Mouse (Mus musculus): ENCODE measurements around the gene Phf13. TPM values are rescaled to one million over a fixed set of nuclear protein-coding genes. Genes with fewer than 3 reads are reported as not detected.

The Phf13 gene
- polyA plus RNA-seq, 1 experiment from 2014 or later = 23.9 TPM

GRCm38 (mm10) chr4:152010091-152010706 is 14.1 kb upstream of the Phf13 start:
- DNase-seq (ENCODE audit: low spot score) = no peak
- H3K36me3 ChIP-seq = peaks cover 37% of the 10 kb centered on the region
- H3K4me3 ChIP-seq = peak overlapping the region; percentile 88
- under 1% methylated on average over 10 of the region's 10 CpGs for WGBS
- no peaks in the 10 kb centered on the region for H3K9me3 ChIP-seq (replicated peaks)
- peaks cover 39% of the 10 kb centered on the region for H3K27me3 ChIP-seq (ENCODE audit: low read depth, poor library complexity, severe bottlenecking)
- peaks cover 56% of the 10 kb centered on the region for H3K4me1 ChIP-seq
- peak overlapping the region; percentile 86 for H3K27ac ChIP-seq (replicated peaks)

GRCm38 (mm10) chr4:152009076-152010051 is 13.3 kb upstream of the Phf13 start:
- H3K4me1 ChIP-seq = peaks cover 56% of the 10 kb centered on the region

GRCm38 (mm10) chr4:152008622-152009075 is 12.6 kb upstream of the Phf13 start, which contains the start of gene Klhl21:
Gene Klhl21, plus strand, starts transcription at chr4:152008803.
- H3K27ac ChIP-seq (replicated peaks) = peak within 1 kb of the TSS; percentile 86
- WGBS = under 1% methylated on average over 45 of the region's 45 CpGs
- peaks cover 22% of the 10 kb centered on the region for H3K36me3 ChIP-seq
- peak; percentile 94 for DNase-seq (ENCODE audit: low spot score)
- peak within 1 kb of the TSS; percentile 88 for H3K4me3 ChIP-seq
- H3K4me1 ChIP-seq = peaks cover 56% of the 10 kb centered on the region
- H3K27me3 ChIP-seq (ENCODE audit: low read depth, poor library complexity, severe bottlenecking) = peaks cover 39% of the 10 kb centered on the region
- H3K9me3 ChIP-seq (replicated peaks) = no peaks in the 10 kb centered on the region

More at GRCm38 (mm10) chr4:152009076-152010051, 13.3 kb upstream of the Phf13 start:
- Histone ChIP-seq H3K4me3 (peak overlapping the region; percentile 88), H3K9me3 (replicated peaks) (no peaks in the 10 kb centered on the region), H3K27me3 (ENCODE audit: low read depth, poor library complexity, severe bottlenecking) (peaks cover 39% of the 10 kb centered on the region), H3K27ac (replicated peaks) (peak overlapping the region; percentile 86), H3K36me3 (peaks cover 29% of the 10 kb centered on the region)
- DNase-seq (ENCODE audit: low spot score) = no peak
- under 1% methylated on average over 115 of the region's 115 CpGs for WGBS

- Histone ChIP-seq H3K27ac (replicated peaks) (peak overlapping the region; percentile 86; the same call in 1 of the 2 replicates), H3K4me1 (peaks cover 56% of the 10 kb centered on the region), H3K36me3 (peaks cover 17% of the 10 kb centered on the region), H3K9me3 (replicated peaks) (no peaks in the 10 kb centered on the region), H3K27me3 (ENCODE audit: low read depth, poor library complexity, severe bottlenecking) (peaks cover 39% of the 10 kb centered on the region), H3K4me3 (peak overlapping the region; percentile 88)
- under 1% methylated on average over 14 of the region's 14 CpGs for WGBS
- no peak for DNase-seq (ENCODE audit: low spot score)
Observed at GRCm38 (mm10) chr4:152008148-152008500, 12.1 kb upstream of the Phf13 start.

GRCm38 (mm10) chr4:152007481-152008147 is 11.6 kb upstream of the Phf13 start:
- DNase-seq (ENCODE audit: low spot score) = no peak
- H3K4me1 ChIP-seq = peaks cover 56% of the 10 kb centered on the region
- H3K27me3 ChIP-seq (ENCODE audit: low read depth, poor library complexity, severe bottlenecking) = peaks cover 39% of the 10 kb centered on the region

GRCm38 (mm10) chr4:152006812-152007211 is 10.8 kb upstream of the Phf13 start:
- Histone ChIP-seq H3K9me3 (replicated peaks) (no peaks in the 10 kb centered on the region), H3K36me3 (peaks cover 3% of the 10 kb centered on the region; the same call in 1 of the 2 replicates), H3K4me1 (peaks cover 51% of the 10 kb centered on the region), H3K4me3 (no peak overlapping the region), H3K27ac (replicated peaks) (no peak overlapping the region), H3K27me3 (ENCODE audit: low read depth, poor library complexity, severe bottlenecking) (peaks cover 39% of the 10 kb centered on the region)
- WGBS = 19% methylated on average over 3 of the region's 3 CpGs
- DNase-seq (ENCODE audit: low spot score) = no peak

More at GRCm38 (mm10) chr4:152007481-152008147, 11.6 kb upstream of the Phf13 start:
- Histone ChIP-seq H3K4me3 (peak overlapping the region; percentile 88), H3K36me3 (peaks cover 11% of the 10 kb centered on the region), H3K27ac (replicated peaks) (peak overlapping the region; percentile 86; the same call in 1 of the 2 replicates), H3K9me3 (replicated peaks) (no peaks in the 10 kb centered on the region)
- WGBS = 5% methylated on average over 8 of the region's 8 CpGs

- Histone ChIP-seq H3K9me3 (replicated peaks) (no peaks in the 10 kb centered on the region), H3K4me1 (peaks cover 45% of the 10 kb centered on the region), H3K36me3 (no peaks in the 10 kb centered on the region), H3K27me3 (ENCODE audit: low read depth, poor library complexity, severe bottlenecking) (peaks cover 39% of the 10 kb centered on the region), H3K27ac (replicated peaks) (no peak overlapping the region), H3K4me3 (no peak overlapping the region)
- no peak for DNase-seq (ENCODE audit: low spot score)
- 78% methylated on average over 6 of the region's 6 CpGs for WGBS
Observed at GRCm38 (mm10) chr4:152006137-152006536, 10.1 kb upstream of the Phf13 start.

- Histone ChIP-seq H3K9me3 (replicated peaks) (no peaks in the 10 kb centered on the region), H3K27ac (replicated peaks) (no peak overlapping the region), H3K36me3 (0 out of 2 replicates have a peak, but pooled peaks cover 2% of the 10 kb centered on the region), H3K27me3 (ENCODE audit: low read depth, poor library complexity, severe bottlenecking) (peaks cover 23% of the 10 kb centered on the region), H3K4me3 (no peak overlapping the region), H3K4me1 (peaks cover 11% of the 10 kb centered on the region)
- WGBS = 92% methylated on average over 3 of the region's 3 CpGs
- DNase-seq (ENCODE audit: low spot score) = no peak
Observed at GRCm38 (mm10) chr4:152002063-152002462, 6.0 kb upstream of the Phf13 start.

- WGBS = 75% methylated on average over 4 of the region's 4 CpGs
Observed at GRCm38 (mm10) chr4:152001335-152001734, 5.3 kb upstream of the Phf13 start.

GRCm38 (mm10) chr4:152000906-152001305 is 4.8 kb upstream of the Phf13 start:
- 67% methylated on average over 4 of the region's 4 CpGs for WGBS
- H3K4me1 ChIP-seq = peaks cover 16% of the 10 kb centered on the region
- no peak overlapping the region for H3K27ac ChIP-seq (replicated peaks)
- peaks cover 16% of the 10 kb centered on the region; the same call in 1 of the 2 replicates for H3K27me3 ChIP-seq (ENCODE audit: low read depth, poor library complexity, severe bottlenecking)
- no peak for DNase-seq (ENCODE audit: low spot score)
- H3K36me3 ChIP-seq = 0 out of 2 replicates have a peak, but pooled peaks cover 2% of the 10 kb centered on the region
- no peaks in the 10 kb centered on the region for H3K9me3 ChIP-seq (replicated peaks)
- no peak overlapping the region for H3K4me3 ChIP-seq

More at GRCm38 (mm10) chr4:152001335-152001734, 5.3 kb upstream of the Phf13 start:
- H3K9me3 ChIP-seq (replicated peaks) = no peaks in the 10 kb centered on the region
- peaks cover 16% of the 10 kb centered on the region; the same call in 1 of the 2 replicates for H3K27me3 ChIP-seq (ENCODE audit: low read depth, poor library complexity, severe bottlenecking)
- no peak overlapping the region for H3K27ac ChIP-seq (replicated peaks)
- H3K36me3 ChIP-seq = 0 out of 2 replicates have a peak, but pooled peaks cover 2% of the 10 kb centered on the region
- no peak for DNase-seq (ENCODE audit: low spot score)
- H3K4me3 ChIP-seq = no peak overlapping the region
- H3K4me1 ChIP-seq = peaks cover 14% of the 10 kb centered on the region

GRCm38 (mm10) chr4:151999481-151999880 is 3.4 kb upstream of the Phf13 start:
- Histone ChIP-seq H3K27me3 (ENCODE audit: low read depth, poor library complexity, severe bottlenecking) (peaks cover 16% of the 10 kb centered on the region; the same call in 1 of the 2 replicates), H3K36me3 (0 out of 2 replicates have a peak, but pooled peaks cover 2% of the 10 kb centered on the region), H3K27ac (replicated peaks) (no peak overlapping the region), H3K9me3 (replicated peaks) (no peaks in the 10 kb centered on the region), H3K4me3 (no peak overlapping the region), H3K4me1 (peaks cover 21% of the 10 kb centered on the region)
- WGBS = 61% methylated on average over 3 of the region's 3 CpGs
- DNase-seq (ENCODE audit: low spot score) = no peak

GRCm38 (mm10) chr4:151997701-151998100 is 1.6 kb upstream of the Phf13 start:
- H3K36me3 ChIP-seq = peaks cover 9% of the 10 kb centered on the region
- peaks cover 35% of the 10 kb centered on the region for H3K4me1 ChIP-seq
- peaks cover 20% of the 10 kb centered on the region; the same call in 1 of the 2 replicates for H3K27me3 ChIP-seq (ENCODE audit: low read depth, poor library complexity, severe bottlenecking)
- 87% methylated on average over 3 of the region's 3 CpGs for WGBS
- no peak for DNase-seq (ENCODE audit: low spot score)
- no peaks in the 10 kb centered on the region for H3K9me3 ChIP-seq (replicated peaks)
- peak overlapping the region; percentile 95 for H3K4me3 ChIP-seq
- no peak overlapping the region for H3K27ac ChIP-seq (replicated peaks)
